Mouse (Mus musculus) cerebellum, adult 8-10 months (tissue): ENCODE results near the gene Kif6.

Experiments used
- DNase-seq: peaks from one replicate; pipeline ENCODE4 v3.0.0; 2022

Gene Kif6

GRCm38 (mm10) chr17:49933806-49934205 is 318.9 kb downstream of the Kif6 start:
- no peak for DNase-seq

- no peak for DNase-seq
These were observed 319.6 kb downstream of the Kif6 start for GRCm38 (mm10) chr17:49934586-49934985.

GRCm38 (mm10) chr17:49935602-49936205 is 320.8 kb downstream of the Kif6 start:
- peak; percentile 69 for DNase-seq

- no peak for DNase-seq
These were observed 321.3 kb downstream of the Kif6 start for GRCm38 (mm10) chr17:49936214-49936613.

- no peak for DNase-seq
These were observed 324.2 kb downstream of the Kif6 start for GRCm38 (mm10) chr17:49939146-49939545.

GRCm38 (mm10) chr17:49942674-49943073 is 327.7 kb downstream of the Kif6 start:
- DNase-seq = no peak

- peak; percentile 79 for DNase-seq
These were observed 336.5 kb downstream of the Kif6 start for GRCm38 (mm10) chr17:49951491-49951855.

- no peak for DNase-seq
These were observed 337.1 kb downstream of the Kif6 start for GRCm38 (mm10) chr17:49951856-49952607.

- DNase-seq = no peak
These were observed 344.1 kb downstream of the Kif6 start for GRCm38 (mm10) chr17:49959021-49959420.
